9 mouse cellular contexts compared by ENCODE assay signal in genomic region chr6:93273917-93274513, GRCm38 (mm10).
DNase-seq lines count a peak whose midpoint lies in the region; ATAC-seq and TF ChIP-seq lines count a peak whose summit lies in the region.
"Had no signal": no experiment of that assay in that cellular context is flagged by ENCODE, and none has a peak within 500 bp of the region (broad histone marks: within the 10 kb centered on the region; RNA-seq: fewer than 3 reads in every experiment).

No protein-coding gene starts in this region.

- WGBS in kidney, embryonic 15.5 days: 21% methylated on average over 12 of the region's 12 CpGs
- WGBS in stomach, embryonic 16.5 days: 37% methylated on average over 12 of the region's 12 CpGs
- 74% methylated on average over 12 of the region's 12 CpGs for WGBS in forebrain, postnatal 0 days

- H3K4me2 ChIP-seq in kidney, embryonic 15.5 days: no peak overlapping the region
- no peak overlapping the region for H3K4me2 ChIP-seq in stomach, embryonic 16.5 days (ENCODE audit: low read depth, low read length)
- no peak overlapping the region for H3K4me2 ChIP-seq in forebrain, postnatal 0 days (ENCODE audit: low read depth)
- H3K4me2 ChIP-seq: liver, embryonic 13.5 days had no signal

- no peak overlapping the region for H3K4me3 ChIP-seq in kidney, embryonic 15.5 days (replicated peaks)
- no peak overlapping the region for H3K4me3 ChIP-seq in stomach, embryonic 16.5 days (replicated peaks; ENCODE audit: low read length)
- no peak overlapping the region for H3K4me3 ChIP-seq in forebrain, postnatal 0 days (ENCODE audit: low read depth, low read length)
- H3K4me3 ChIP-seq: liver, embryonic 13.5 days had no signal

- no peak for TF ChIP-seq CTCF in forebrain, postnatal 0 days (IDR thresholded peaks at IDR 0.05; ENCODE audit: low read depth)

- H3K4me1 ChIP-seq in kidney, embryonic 15.5 days: peaks cover 18% of the 10 kb centered on the region
- peaks cover 5% of the 10 kb centered on the region; the same call in 1 of the 2 replicates for H3K4me1 ChIP-seq in stomach, embryonic 16.5 days (ENCODE audit: control insufficient read depth, insufficient read depth, low read length)
- H3K4me1 ChIP-seq in forebrain, postnatal 0 days (ENCODE audit: insufficient read depth): no peaks in the 10 kb centered on the region
- H3K4me1 ChIP-seq: liver, embryonic 13.5 days had no signal

- ATAC-seq in kidney, embryonic 15.5 days (replicated peaks; ENCODE audit: low FRiP score): peak; percentile 18; the same call in 1 of the 2 replicates
- peak; percentile 68; the same call in 1 of the 2 replicates for ATAC-seq in stomach, embryonic 16.5 days (ENCODE audit: insufficient read depth, low FRiP score)
- ATAC-seq in forebrain, postnatal 0 days: no peak

- intact Hi-C loops in gastrocnemius, postnatal 14 days (cut with DNase I; ENCODE audit: low total_unique reads): no loop called here

- no peak overlapping the region for H3K9ac ChIP-seq in kidney, embryonic 15.5 days
- H3K9ac ChIP-seq in stomach, embryonic 16.5 days (ENCODE audit: low read length): no peak overlapping the region
- H3K9ac ChIP-seq in forebrain, postnatal 0 days: no peak overlapping the region
- H3K9ac ChIP-seq: liver, embryonic 13.5 days had no signal

- H3K36me3 ChIP-seq in kidney, embryonic 15.5 days: no peaks in the 10 kb centered on the region
- no peaks in the 10 kb centered on the region for H3K36me3 ChIP-seq in stomach, embryonic 16.5 days (ENCODE audit: control insufficient read depth, insufficient read depth, low read length)
- H3K36me3 ChIP-seq in forebrain, postnatal 0 days (ENCODE audit: insufficient read depth): no peaks in the 10 kb centered on the region
- H3K36me3 ChIP-seq: liver, embryonic 13.5 days had no signal

- H3K9me3 ChIP-seq in kidney, embryonic 15.5 days (replicated peaks): no peaks in the 10 kb centered on the region
- H3K9me3 ChIP-seq in stomach, embryonic 16.5 days (replicated peaks; ENCODE audit: control insufficient read depth, low read length): no peaks in the 10 kb centered on the region
- no peaks in the 10 kb centered on the region for H3K9me3 ChIP-seq in forebrain, postnatal 0 days (ENCODE audit: low read length)
- H3K9me3 ChIP-seq: liver, embryonic 13.5 days had no signal

- H3K27ac ChIP-seq in kidney, embryonic 15.5 days: peak overlapping the region; percentile 33
- H3K27ac ChIP-seq in stomach, embryonic 16.5 days (ENCODE audit: low read length): peak overlapping the region; percentile 46; the same call in 1 of the 2 replicates
- no peak overlapping the region for H3K27ac ChIP-seq in forebrain, postnatal 0 days (ENCODE audit: low read depth, low read length)
- H3K27ac ChIP-seq: liver, embryonic 13.5 days had no signal

- DNase-seq in right cerebral cortex, adult 18-20 months: peak; percentile 33
- DNase-seq in right cerebral cortex, postnatal 14 days: no peak
- DNase-seq in gastrocnemius, postnatal 14 days: peak; percentile 16
- DNase-seq in forebrain, postnatal 0 days: no peak
- DNase-seq in left cerebral cortex, adult 11 months (ENCODE audit: low spot score): no peak
- DNase-seq in cerebellum, postnatal 14 days: no peak
- DNase-seq: liver, embryonic 13.5 days had no signal

- H3K27me3 ChIP-seq in kidney, embryonic 15.5 days: no peaks in the 10 kb centered on the region
- H3K27me3 ChIP-seq in stomach, embryonic 16.5 days (ENCODE audit: control insufficient read depth, insufficient read depth, low read length): no peaks in the 10 kb centered on the region
- H3K27me3 ChIP-seq in forebrain, postnatal 0 days (ENCODE audit: insufficient read depth, low read length): no peaks in the 10 kb centered on the region
- H3K27me3 ChIP-seq: liver, embryonic 13.5 days had no signal

Comparison
In these comparisons a context has a peak if more than half of its experiments do, and no peak if none do; other contexts are left out.
1. DNase-seq: peak in right cerebral cortex, adult 18-20 months (single experiment) and gastrocnemius, postnatal 14 days (single experiment); none in right cerebral cortex, postnatal 14 days (single experiment), forebrain, postnatal 0 days (single experiment), left cerebral cortex, adult 11 months (single experiment) and cerebellum, postnatal 14 days (0 of 2).